Mouse (Mus musculus): Measurements from ENCODE around the gene Cacng4. TPM values are rescaled to one million over a fixed set of nuclear protein-coding genes. Genes with fewer than 3 reads are reported as not detected.

The Cacng4 gene
- total RNA-seq, 2 experiments from 2014 or later: not detected

DNA sequence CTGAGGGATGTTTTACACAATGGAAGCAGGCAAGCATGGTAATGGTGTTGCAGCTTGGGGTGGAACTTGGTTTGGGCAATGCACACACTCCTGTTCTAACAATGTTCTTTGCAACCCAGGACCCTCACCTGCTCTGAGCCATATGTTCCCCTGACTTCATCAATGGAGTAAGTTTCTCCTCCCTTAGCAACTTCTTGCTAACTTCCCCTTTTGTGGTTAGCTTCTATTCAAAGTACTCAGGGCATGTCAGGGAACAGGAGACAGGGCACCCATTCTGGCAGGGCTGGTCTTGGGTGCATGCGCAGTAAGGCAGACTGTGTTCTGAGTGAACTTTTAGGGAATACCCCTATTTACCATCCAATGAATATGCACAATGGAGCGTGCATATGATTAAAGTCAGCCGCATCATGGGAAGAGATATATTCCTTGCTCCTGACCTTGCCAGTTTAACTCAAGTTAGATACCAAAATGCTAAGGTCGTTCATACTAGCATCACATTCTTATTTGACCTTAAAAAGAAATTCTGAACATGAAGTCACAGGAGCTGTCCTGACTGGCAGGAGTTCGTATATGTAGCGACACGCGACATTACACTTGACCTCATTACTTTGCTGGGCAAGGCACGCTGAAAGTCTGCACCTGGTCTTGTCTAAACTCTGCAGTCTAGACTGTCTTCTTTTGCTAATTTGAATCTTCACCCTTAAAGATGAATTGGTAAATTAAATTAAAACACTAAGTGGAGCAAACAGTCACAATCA, 73.9 kb downstream of the Cacng4 start:
- peak; percentile 72 for ATAC-seq (ENCODE audit: poor library complexity, severe bottlenecking)

DNA sequence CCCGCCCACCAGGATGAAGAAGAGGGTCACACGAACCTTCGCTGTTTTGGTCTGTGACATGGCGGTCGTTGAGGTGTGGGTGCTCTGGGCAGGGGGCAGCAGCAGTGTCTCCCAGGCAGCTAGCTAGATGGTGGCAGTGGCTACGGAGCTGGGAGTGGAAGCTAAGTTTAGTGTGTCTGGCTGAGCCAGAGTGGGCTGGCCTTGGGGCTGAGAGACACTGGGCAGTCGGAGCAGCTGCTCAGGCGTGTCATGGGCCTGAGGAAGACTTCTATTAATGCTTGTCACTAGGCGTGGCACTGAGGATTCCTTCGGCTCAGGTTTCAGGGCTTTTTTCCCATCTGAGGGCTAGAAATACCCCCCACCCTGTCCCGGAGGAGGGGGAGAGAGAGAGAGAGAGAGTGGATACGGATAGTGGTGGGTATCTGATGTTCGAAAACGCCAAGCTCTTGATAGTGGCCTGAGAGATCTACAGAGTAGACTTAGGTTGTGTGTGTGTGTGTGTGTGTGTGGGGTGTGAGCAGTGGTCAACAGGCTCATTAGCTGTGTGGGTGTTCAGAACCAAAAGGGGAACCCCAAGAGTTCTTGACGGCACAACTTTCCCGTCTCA, 77.9 kb downstream of the Cacng4 start, which contains the start of gene Cacng1:
Gene Cacng1, minus strand, starts transcription at position 191 of the 607 bp plus-strand sequence.
- ATAC-seq (ENCODE audit: poor library complexity, severe bottlenecking): no peak

DNA sequence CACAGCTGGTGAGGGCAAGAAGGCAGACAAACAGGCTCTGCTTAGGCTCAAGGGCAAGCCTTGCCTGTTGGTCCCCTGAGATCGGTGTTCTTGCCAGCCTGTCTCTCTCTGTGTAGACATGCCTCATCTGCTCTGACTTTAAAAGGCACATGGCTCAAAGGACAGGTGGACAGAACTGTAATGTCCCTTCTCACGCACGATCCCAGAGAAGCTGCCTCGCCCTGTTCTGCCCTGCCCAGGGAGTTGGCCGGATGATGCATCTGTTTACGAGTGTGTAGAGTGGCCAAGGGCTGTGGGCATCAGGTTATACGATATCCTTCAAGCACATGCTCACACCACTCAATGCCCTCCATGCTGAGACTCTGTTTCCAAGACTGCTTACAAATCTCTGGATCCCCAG, 80.0 kb downstream of the Cacng4 start:
- no peak for ATAC-seq (ENCODE audit: poor library complexity, severe bottlenecking)

DNA sequence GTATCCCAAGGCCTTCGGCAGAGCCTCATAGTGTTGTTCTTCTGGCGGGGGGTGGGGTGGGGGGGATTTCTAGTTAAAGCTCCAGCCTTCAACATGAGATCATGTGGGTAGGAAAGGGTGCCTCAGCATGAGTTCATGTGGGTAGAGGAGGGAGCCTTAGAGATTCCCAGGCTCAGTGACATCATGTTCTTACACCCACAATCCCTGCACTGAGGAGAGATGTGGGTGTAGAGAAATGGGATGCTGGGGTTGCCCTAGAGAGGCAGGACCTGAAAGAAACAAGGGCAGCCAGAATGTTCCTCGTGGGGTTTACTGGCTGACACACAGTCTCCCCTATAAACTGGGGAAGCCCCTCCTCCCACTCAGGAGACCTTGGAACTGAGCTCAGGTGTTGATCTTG, 84.0 kb downstream of the Cacng4 start:
- no peak for ATAC-seq (ENCODE audit: poor library complexity, severe bottlenecking)

DNA sequence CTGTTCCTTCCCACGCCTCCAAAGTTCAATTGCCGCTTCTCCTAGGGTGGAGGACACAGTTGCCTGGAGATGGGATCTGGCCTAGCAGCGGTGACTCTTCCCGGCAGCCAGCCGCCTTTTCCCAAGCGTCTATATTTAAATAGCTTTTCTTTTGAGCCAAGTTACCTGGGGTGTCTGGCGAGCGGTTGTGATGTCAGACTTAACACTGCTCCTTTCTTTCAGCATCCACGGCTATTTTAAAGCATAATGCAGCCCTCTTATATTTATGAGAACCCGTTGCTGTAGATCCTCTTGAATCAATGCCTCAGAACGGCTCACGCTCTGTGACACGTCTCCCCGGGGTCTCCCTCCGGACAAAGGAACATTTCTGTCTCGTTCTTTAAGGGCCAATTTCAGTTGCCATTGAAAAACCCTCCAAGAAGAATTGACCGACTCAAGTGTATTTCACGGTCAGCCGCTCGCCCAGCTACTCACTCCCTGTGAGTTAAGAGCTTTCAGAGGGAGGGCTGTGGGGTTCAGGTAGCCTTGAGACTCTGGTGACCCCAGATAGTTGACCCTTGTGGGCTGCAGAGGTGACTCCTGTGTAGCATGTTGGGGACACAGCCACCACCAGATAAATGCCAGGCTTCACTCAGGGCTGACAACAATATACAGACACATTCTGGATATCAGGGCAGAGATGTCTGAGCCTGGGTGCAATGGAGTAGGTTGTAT, 86.3 kb downstream of the Cacng4 start:
- no peak for ATAC-seq (ENCODE audit: poor library complexity, severe bottlenecking)

DNA sequence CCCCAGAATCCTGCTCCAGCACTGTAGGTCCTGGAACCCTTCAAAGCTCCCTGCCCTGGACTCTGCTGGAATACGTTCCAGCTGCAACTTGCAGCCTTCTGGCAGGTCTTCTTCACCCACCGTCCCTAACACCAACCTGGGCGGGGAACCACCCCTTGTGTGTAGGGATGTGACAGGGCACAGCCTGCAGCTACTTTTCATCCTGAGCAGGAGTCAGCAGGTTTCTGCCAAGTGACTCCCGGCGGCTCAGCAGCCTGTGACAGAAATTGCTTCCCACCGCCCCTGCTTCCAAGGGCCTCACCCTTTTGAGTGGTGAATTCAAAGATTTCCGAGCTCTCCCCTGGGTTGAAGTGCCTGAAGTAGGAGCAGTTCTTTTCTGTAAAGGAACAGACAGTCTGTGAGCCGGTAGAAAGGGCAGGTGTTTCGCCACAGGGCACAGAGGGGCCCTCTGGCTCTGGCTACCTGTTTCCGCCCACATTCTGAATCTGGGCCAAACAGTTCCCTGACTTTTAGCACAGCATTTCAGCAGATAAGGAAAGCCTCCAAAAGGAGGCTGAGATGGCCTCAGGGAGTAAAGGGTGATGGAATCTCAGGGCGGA, 88.8 kb downstream of the Cacng4 start:
- ATAC-seq (ENCODE audit: poor library complexity, severe bottlenecking): no peak

DNA sequence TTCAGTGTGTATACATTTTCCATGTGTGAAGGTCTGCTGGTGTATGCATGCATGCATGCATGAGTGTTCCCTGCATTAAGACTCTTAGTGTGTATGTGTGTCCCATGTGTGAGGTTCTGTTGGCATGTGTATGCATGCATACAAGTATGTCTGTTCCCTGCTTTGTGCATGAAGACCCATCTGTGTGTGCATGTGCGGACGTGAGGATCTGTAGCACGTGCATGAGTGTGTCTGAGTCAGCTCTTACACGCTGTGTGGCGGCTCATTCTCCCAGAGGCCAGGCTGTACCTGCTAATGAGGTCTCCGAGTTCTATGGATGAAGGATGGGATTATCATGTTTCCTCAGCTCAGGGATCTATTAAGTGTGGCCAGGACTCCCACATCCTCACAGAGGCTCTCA, 89.3 kb downstream of the Cacng4 start:
- ATAC-seq (ENCODE audit: poor library complexity, severe bottlenecking): no peak

DNA sequence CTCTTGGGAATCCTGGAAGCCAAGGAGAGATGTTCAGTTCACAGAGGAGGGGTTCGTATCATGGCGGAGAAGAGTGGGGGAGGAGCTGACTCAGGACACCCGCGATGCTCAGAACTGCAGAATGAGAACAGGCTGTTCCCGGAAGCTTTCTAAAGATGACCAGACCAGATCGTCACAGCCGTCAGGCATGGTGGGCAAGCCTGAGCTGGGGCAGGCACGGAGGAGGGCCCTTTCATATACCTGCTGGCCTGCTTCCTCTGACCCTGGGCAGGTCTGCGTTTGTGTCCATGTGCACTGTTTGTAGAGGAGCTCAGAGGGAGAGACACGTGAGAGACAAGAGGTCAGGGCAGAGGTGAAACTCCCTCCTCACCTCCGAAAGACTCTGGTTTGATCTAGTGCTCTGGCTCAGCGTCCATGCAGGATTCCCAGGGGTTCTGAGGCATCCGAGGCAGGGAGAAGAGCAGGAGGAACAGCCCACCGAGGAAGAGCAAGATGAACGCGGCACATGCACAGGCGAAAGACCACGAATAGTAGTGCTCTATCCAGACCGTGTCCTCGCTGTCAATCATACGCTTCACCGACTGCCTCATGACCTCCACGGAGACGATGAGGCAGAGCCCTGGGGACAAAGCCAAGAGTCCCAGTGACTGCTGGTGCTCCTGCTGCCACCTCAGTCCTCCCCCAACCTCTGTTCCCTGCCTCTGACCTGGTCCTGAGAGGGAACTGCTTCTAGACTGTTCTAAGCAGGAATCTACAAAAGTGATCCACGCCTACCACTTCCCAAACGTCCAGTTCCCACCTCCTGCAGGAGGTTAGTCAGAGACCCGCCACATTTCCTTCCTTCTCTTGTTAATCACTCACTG, 90.9 kb downstream of the Cacng4 start:
- no peak; the same call in 1 of the 2 replicates for ATAC-seq (ENCODE audit: poor library complexity, severe bottlenecking)

DNA sequence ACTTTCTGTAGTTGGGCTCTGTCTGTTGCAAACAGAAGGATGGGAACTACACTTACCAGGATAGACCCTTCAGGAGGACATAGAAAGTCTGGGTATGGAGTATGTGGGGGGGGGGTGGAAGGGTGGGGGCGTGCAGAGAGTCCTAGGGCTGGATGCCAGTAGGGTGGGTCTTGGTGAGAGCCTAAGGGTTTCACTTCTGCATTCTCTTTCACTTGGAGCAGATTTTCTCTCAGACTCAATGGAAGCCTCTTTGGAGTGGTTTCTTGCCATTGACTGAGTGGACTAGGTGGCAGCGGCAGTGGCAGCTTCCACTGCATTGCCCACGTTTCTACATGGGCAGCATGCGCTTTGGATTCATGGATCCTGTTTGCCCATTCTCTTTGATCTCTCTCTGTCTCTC, 94.4 kb downstream of the Cacng4 start:
- no peak for ATAC-seq (ENCODE audit: poor library complexity, severe bottlenecking)

DNA sequence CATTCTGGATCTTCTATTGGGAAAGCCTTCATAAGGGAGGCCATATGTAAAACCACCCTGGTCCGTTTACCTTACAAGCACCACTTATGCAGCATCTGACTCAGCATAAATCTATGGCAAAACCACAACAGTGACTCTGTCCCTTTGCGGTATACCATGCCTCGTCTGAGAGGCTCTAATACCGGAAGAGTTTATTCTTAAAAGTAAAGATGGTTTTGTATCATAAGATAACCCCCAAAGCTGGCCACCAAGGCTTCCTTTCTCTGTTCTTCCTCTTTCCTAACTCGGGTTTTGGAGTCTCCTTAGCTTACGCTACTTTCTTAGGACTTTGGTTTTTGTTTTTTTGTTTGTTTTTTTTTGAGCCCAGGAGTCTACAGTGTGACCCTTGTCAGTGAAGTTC, 101.0 kb downstream of the Cacng4 start:
- peak; percentile 83 for ATAC-seq (ENCODE audit: poor library complexity, severe bottlenecking)

DNA sequence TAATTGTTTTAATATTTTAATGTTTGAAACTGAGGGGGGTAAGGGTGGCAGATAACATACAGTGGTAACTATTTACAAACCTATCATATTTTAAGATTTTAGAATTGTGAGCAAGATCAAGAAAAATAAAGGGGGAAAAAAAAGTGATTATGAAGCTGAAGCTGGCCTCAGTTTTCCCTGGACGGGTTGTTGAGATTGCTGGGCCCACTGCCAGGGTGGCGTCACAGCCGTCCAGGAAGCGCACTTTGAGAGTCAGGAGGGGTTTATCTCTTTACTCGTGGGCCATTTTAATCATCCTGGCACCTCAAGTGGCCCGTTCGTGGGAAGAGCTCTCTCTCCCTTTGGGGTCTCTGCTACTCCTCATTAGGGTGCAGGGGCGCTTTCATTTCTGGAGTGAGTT, 102.8 kb downstream of the Cacng4 start:
- ATAC-seq (ENCODE audit: poor library complexity, severe bottlenecking): no peak

DNA sequence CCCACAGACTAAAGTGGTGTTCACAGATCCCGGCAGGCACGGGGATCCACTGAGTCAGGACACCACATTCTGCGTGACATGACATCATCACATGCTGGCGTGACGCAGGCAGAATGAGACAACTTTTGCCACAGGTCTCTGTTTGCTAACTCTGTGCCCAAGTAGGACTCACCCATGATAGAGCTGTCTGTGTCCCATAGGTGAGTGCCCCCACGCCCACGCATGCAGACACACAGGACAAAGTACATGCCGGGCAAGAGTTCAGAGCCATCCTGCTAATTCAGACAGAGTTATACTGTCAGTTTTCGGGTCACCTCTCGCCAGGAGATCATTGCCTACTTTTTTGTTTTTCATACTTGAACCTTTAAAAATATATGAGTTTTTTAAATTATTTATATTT, 105.9 kb downstream of the Cacng4 start:
- ATAC-seq (ENCODE audit: poor library complexity, severe bottlenecking): no peak

DNA sequence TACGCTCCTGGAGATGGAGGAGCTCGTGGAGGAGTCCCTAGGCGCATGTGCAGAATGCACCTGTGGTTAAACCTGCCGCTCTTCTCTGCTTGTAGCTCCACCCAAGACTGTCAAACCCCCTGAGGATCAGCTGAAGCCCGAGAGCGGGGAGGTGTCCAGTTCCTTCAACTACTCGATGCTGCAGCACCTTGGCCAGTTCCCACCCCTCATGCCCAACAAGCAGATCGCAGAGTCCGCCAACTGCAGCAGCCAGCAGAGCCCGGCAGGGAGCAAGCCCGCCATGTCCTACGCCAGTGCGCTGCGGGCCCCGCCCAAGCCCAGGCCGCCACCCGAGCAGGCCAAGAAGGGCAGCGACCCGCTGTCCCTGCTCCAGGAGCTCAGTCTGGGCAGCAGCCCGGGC, 108.1 kb downstream of the Cacng4 start:
- no peak for ATAC-seq (ENCODE audit: poor library complexity, severe bottlenecking)

DNA sequence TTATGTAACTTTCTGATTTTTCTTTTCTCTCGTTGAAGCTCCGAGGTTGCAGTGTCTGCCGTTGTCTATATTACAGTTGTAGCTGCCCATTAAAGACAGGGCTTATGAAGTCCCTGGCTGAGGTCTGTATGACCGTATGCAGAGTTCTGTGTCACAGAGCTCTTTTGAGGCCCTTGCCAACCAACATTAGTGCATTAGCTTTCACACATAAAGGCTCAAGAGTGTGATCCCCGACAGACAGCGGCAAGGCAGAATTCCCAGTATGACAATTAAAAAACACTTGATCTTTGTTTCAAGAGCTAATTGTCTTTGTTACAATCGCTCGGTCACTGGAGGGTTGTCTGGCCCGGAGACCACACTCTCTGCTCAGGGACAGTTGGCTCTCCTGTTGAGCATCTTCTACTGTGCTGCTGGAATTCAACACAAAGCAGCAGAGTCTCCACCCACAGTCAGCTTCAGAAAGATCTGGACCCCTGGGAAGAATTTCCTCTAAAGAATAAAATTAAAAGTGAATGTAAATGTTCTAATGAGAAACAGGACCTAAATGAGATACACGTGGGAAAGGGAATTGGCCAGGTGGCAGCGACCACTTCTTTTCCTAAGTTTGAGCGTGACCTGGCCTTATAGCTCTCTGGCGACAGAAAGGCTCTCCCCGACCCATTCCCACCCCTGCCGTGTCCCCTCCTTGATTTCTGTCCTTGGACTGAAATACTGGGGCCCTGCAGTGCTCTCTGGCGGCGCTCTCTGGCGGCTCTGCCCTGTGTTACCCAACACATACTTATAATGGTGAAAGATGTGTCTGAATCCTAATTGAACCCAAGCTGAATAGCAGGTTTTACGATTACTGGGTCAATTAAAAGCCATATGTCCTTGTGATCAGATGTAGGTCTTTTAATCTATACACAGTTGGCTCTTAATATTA, 110.6 kb downstream of the Cacng4 start:
- ATAC-seq (ENCODE audit: poor library complexity, severe bottlenecking): no peak

DNA sequence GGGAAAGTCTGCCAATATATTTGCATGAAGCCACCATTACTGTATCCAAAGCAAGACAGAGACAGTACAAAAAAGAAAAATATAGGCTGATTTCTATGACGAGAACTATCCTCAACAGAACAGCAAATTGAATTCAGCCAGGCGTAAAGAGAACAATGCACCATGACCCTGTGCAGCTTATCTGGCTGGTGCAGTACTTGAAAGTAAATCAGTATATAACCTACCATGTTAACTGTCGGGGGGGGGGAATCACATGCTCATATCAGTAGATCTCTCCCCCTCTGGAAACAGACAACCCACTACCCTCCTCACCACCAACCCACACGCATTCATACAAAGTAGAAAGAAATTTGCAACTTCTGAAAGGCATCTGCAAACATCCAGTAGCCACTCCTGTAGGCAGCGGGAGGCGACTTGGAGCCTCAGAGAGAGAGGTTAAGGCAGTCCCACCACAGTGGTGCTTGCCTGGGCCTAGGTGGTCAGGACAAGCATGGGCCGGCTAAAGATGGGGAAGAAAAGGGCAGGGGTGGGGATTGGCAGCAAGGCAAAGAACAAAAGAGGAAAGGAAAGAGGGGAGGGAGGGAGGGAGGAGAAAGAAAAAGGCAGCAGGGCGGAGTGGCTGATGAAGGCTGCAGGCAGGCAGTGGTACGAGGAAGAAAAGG, 111.5 kb downstream of the Cacng4 start:
- no peak for ATAC-seq (ENCODE audit: poor library complexity, severe bottlenecking)

Measured in megakaryocyte, adult 5-6 weeks (primary cell).